In the genomic region with DNA sequence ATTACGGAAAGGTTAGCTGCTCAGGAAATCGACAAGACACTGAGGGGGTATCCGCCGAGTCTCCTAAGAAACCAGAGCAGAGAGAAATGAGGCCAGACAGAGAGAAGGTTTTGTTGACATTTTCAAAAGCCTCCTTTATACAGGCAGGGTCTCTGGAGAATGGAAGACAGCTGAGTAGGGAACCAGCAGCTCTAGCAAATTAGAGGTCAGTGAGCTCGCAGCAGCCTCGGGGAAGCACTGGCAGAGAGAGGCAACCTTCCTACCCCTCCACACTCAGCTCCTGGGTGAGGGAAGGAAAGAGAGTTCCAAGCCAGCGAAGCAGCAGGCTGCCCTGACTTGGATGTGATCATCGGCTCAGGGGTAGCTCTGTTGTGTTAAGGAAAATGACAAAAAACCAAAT, we compare ENCODE assay signal across 16 mouse cellular contexts.
DNase-seq lines count a peak whose midpoint lies in the region; ATAC-seq lines count a peak whose summit lies in the region.
"Had no signal": no experiment of that assay in that cellular context is flagged by ENCODE, and none has a peak within 500 bp of the region (broad histone marks: within the 10 kb centered on the region; RNA-seq: fewer than 3 reads in every experiment).

No protein-coding gene starts in this region.

- no peak overlapping the region for H3K4me2 ChIP-seq in forebrain, embryonic 14.5 days (ENCODE audit: low read length)
- no peak overlapping the region for H3K4me2 ChIP-seq in forebrain, embryonic 11.5 days (ENCODE audit: low read depth, low read length, severe bottlenecking)
- H3K4me2 ChIP-seq in midbrain, embryonic 13.5 days (replicated peaks): peak overlapping the region; percentile 10; the same call in 1 of the 2 replicates
- H3K4me2 ChIP-seq: heart, embryonic 15.5 days; liver, embryonic 13.5 days had no signal

- peak; percentile 55; the same call in 1 of the 2 replicates for ATAC-seq in forebrain, embryonic 14.5 days
- no peak for ATAC-seq in forebrain, embryonic 11.5 days (replicated peaks; ENCODE audit: low FRiP score)
- ATAC-seq in midbrain, embryonic 13.5 days: peak; percentile 69
- ATAC-seq: Patski had no signal

- no peaks in the 10 kb centered on the region for H3K27me3 ChIP-seq in forebrain, embryonic 14.5 days (replicated peaks; ENCODE audit: control insufficient read depth, insufficient read depth, low read length)
- H3K27me3 ChIP-seq in forebrain, embryonic 11.5 days (ENCODE audit: control insufficient read depth, insufficient read depth, low read length): no peaks in the 10 kb centered on the region
- H3K27me3 ChIP-seq in hindbrain, embryonic 10.5 days (ENCODE audit: insufficient read depth, poor library complexity, severe bottlenecking): no peaks in the 10 kb centered on the region
- no peaks in the 10 kb centered on the region for H3K27me3 ChIP-seq in midbrain, embryonic 13.5 days
- H3K27me3 ChIP-seq: heart, embryonic 15.5 days; liver, embryonic 13.5 days; megakaryocyte, embryonic 14.5 days; Patski had no signal

- H3K9ac ChIP-seq in forebrain, embryonic 14.5 days (ENCODE audit: low read length): no peak overlapping the region
- H3K9ac ChIP-seq in forebrain, embryonic 11.5 days (ENCODE audit: low read length): no peak overlapping the region
- H3K9ac ChIP-seq in midbrain, embryonic 13.5 days (replicated peaks): no peak overlapping the region
- H3K9ac ChIP-seq: heart, embryonic 15.5 days; liver, embryonic 13.5 days had no signal

- WGBS in forebrain, embryonic 14.5 days: 52% methylated on average over 8 of the region's 8 CpGs
- 55% methylated on average over 8 of the region's 8 CpGs for WGBS in forebrain, embryonic 11.5 days
- 59% methylated on average over 8 of the region's 8 CpGs for WGBS in hindbrain, embryonic 10.5 days
- 45% methylated on average over 8 of the region's 8 CpGs for WGBS in midbrain, embryonic 13.5 days

- H3K27ac ChIP-seq in forebrain, embryonic 14.5 days (ENCODE audit: low read depth, low read length): no peak overlapping the region
- no peak overlapping the region for H3K27ac ChIP-seq in forebrain, embryonic 11.5 days (ENCODE audit: low read depth, low read length)
- 0 out of 2 replicates have a peak overlapping the region, but pooled peaks have one; percentile 5 for H3K27ac ChIP-seq in hindbrain, embryonic 10.5 days
- peak overlapping the region; percentile 65 for H3K27ac ChIP-seq in midbrain, embryonic 13.5 days
- H3K27ac ChIP-seq: heart, embryonic 15.5 days; left cerebral cortex, adult 2 months; liver, embryonic 13.5 days had no signal

- H3K4me1 ChIP-seq in forebrain, embryonic 14.5 days (ENCODE audit: control insufficient read depth, insufficient read depth, low read length): no peaks in the 10 kb centered on the region; the same call in 1 of the 2 replicates
- no peaks in the 10 kb centered on the region for H3K4me1 ChIP-seq in forebrain, embryonic 11.5 days (replicated peaks; ENCODE audit: control insufficient read depth, insufficient read depth, low read length)
- H3K4me1 ChIP-seq in hindbrain, embryonic 10.5 days (replicated peaks): peaks cover 7% of the 10 kb centered on the region; the same call in 1 of the 2 replicates
- H3K4me1 ChIP-seq in midbrain, embryonic 13.5 days (replicated peaks): peaks cover 15% of the 10 kb centered on the region
- H3K4me1 ChIP-seq: heart, embryonic 15.5 days; liver, embryonic 13.5 days; megakaryocyte, embryonic 14.5 days had no signal

- H3K9me3 ChIP-seq in forebrain, embryonic 14.5 days (replicated peaks; ENCODE audit: control insufficient read depth, low read length): no peaks in the 10 kb centered on the region
- H3K9me3 ChIP-seq in forebrain, embryonic 11.5 days (ENCODE audit: control insufficient read depth, low read length): no peaks in the 10 kb centered on the region
- no peaks in the 10 kb centered on the region for H3K9me3 ChIP-seq in hindbrain, embryonic 10.5 days
- H3K9me3 ChIP-seq in midbrain, embryonic 13.5 days: no peaks in the 10 kb centered on the region
- H3K9me3 ChIP-seq: heart, embryonic 15.5 days; liver, embryonic 13.5 days had no signal

- peak; percentile 10 for DNase-seq in forebrain, embryonic 14.5 days (ENCODE audit: low spot score)
- no peak for DNase-seq in forebrain, embryonic 11.5 days (ENCODE audit: low spot score)
- DNase-seq in brain, adult 2 months (ENCODE audit: low read depth, low spot score): peak; percentile 29
- DNase-seq in hindbrain, embryonic 10.5 days (ENCODE audit: low spot score): peak; percentile 4
- DNase-seq in B cell, adult 2 months: no peak
- no peak for DNase-seq in heart, adult 18-20 months
- DNase-seq in gastrocnemius, adult 18-20 months (ENCODE audit: low spot score): no peak
- DNase-seq: kidney, adult 9 months; liver, embryonic 13.5 days; lung, postnatal 10 days; right cerebral cortex, postnatal 14 days had no signal

- H3K36me3 ChIP-seq in forebrain, embryonic 14.5 days (ENCODE audit: control insufficient read depth, insufficient read depth, low read length): no peaks in the 10 kb centered on the region
- no peaks in the 10 kb centered on the region for H3K36me3 ChIP-seq in forebrain, embryonic 11.5 days (ENCODE audit: control insufficient read depth, insufficient read depth, low read length)
- no peaks in the 10 kb centered on the region for H3K36me3 ChIP-seq in hindbrain, embryonic 10.5 days
- no peaks in the 10 kb centered on the region for H3K36me3 ChIP-seq in midbrain, embryonic 13.5 days
- H3K36me3 ChIP-seq: heart, embryonic 15.5 days; liver, embryonic 13.5 days had no signal

- H3K4me3 ChIP-seq in forebrain, embryonic 14.5 days (ENCODE audit: low read depth, low read length): no peak overlapping the region
- no peak overlapping the region for H3K4me3 ChIP-seq in forebrain, embryonic 11.5 days (ENCODE audit: low read depth, low read length)
- no peak overlapping the region for H3K4me3 ChIP-seq in hindbrain, embryonic 10.5 days
- no peak overlapping the region for H3K4me3 ChIP-seq in midbrain, embryonic 13.5 days (replicated peaks)
- H3K4me3 ChIP-seq: heart, embryonic 15.5 days; left cerebral cortex, adult 2 months; liver, embryonic 13.5 days; megakaryocyte, embryonic 14.5 days had no signal

Comparison
In these comparisons a context has a peak if more than half of its experiments do, and no peak if none do; other contexts are left out.
1. DNase-seq: peak in forebrain, embryonic 14.5 days (single experiment), brain, adult 2 months (single experiment) and hindbrain, embryonic 10.5 days (single experiment); none in forebrain, embryonic 11.5 days (single experiment), B cell, adult 2 months (0 of 2), heart, adult 18-20 months (0 of 2) and gastrocnemius, adult 18-20 months (single experiment).
2. H3K27ac ChIP-seq: peak in hindbrain, embryonic 10.5 days (single experiment) and midbrain, embryonic 13.5 days (single experiment); none in forebrain, embryonic 14.5 days (single experiment) and forebrain, embryonic 11.5 days (single experiment).